Mouse (Mus musculus) brain, embryonic 14.5 days (tissue): ENCODE measurements around the gene a.

ENCODE experiments used
- CTCF ChIP-seq: fragments of 200-500 bp; IDR thresholded peaks from 2 replicates; pipeline ENCODE4 v1.5.1; 2012; ENCODE audit warnings: inconsistent platforms, mild to moderate bottlenecking, moderate library complexity, borderline replicate concordance; ENCODE audit not compliant: insufficient read depth, insufficient read length; ENCODE audit errors: extremely low read depth
- POLR2A ChIP-seq: fragments of 200-500 bp; IDR thresholded peaks from 2 replicates; pipeline ENCODE4 v1.6.1; 2012; ENCODE audit warnings: mild to moderate bottlenecking, inconsistent platforms, borderline replicate concordance; ENCODE audit not compliant: poor library complexity, insufficient read depth, insufficient read length, severe bottlenecking; ENCODE audit errors: extremely low read depth

DNA sequence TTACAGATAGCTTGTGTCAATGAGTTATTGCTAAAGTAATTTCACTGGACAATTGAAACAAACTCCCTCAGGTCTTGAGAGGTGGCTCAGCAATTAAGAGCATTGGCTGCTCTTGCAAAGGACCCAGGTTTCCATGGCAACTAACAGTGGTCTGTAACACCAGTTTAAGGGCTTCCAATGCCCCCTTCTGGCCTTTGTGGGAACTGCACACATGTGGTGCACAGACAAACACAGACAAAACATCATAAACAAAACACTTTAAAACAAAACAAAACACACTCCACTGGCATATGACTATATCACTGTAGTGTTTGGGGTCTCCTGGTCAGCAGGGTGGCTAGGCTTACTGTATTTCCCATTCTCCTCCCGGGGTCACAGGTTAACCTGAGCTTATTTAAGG is 17.2 kb upstream of the a start:
- TF ChIP-seq POLR2A = no peak
- peak; percentile 46; the same call in 1 of the 2 replicates for TF ChIP-seq CTCF
